Mouse (Mus musculus) MEL (cell line): ENCODE measurements around the gene Zcchc3.

ENCODE experiments used
- CTCF ChIP-seq, 3 experiments: IDR thresholded peaks in 2 of 3; conservative IDR thresholded peaks in 1 of 3; 2 replicates each; pipeline ENCODE4 v1.5.1; 2011 to 2012; ENCODE audit warnings: low read length in 3 of 3, low read depth in 2 of 3, mild to moderate bottlenecking in 2 of 3, improper control_type of control experiment in 1 of 3, inconsistent platforms in 1 of 3, mixed read lengths in 1 of 3, moderate library complexity in 1 of 3; ENCODE audit not compliant: control insufficient read depth in 1 of 3, insufficient read depth in 1 of 3, poor library complexity in 1 of 3, severe bottlenecking in 1 of 3
- E2F4 ChIP-seq: IDR thresholded peaks from 2 replicates; pipeline ENCODE4 v1.6.1; 2011; ENCODE audit warnings: low read depth, low read length, improper control_type of control experiment, borderline replicate concordance
- EP300 ChIP-seq, 2 experiments: IDR thresholded peaks; 2 replicates each; pipeline ENCODE4 v1.6.1; 2011; ENCODE audit warnings: improper control_type of control experiment in 2 of 2, low read length in 2 of 2, low read depth in 1 of 2, mild to moderate bottlenecking in 1 of 2
- MAX ChIP-seq: IDR thresholded peaks from 2 replicates; pipeline ENCODE4 v1.6.1; 2011; ENCODE audit warnings: low read length, improper control_type of control experiment
- MYB ChIP-seq: IDR thresholded peaks from 2 replicates; pipeline ENCODE4 v1.6.1; 2011; ENCODE audit warnings: mild to moderate bottlenecking, low read depth, low read length, improper control_type of control experiment
- MYC ChIP-seq: IDR thresholded peaks from 2 replicates; pipeline ENCODE4 v1.6.1; 2011; ENCODE audit warnings: low read depth, mild to moderate bottlenecking, low read length, improper control_type of control experiment, moderate library complexity
- POLR2A ChIP-seq, 2 experiments: IDR thresholded peaks; 2 replicates each; pipeline ENCODE4 v1.6.1; 2011 to 2012; ENCODE audit warnings: low read length in 2 of 2, mild to moderate bottlenecking in 2 of 2, control low read depth in 1 of 2, improper control_type of control experiment in 1 of 2, low read depth in 1 of 2, moderate library complexity in 1 of 2; ENCODE audit not compliant: control insufficient read depth in 1 of 2, insufficient read depth in 1 of 2, poor library complexity in 1 of 2
- USF2 ChIP-seq, 2 experiments: IDR thresholded peaks; 2 replicates each; pipeline ENCODE4 v1.6.1; 2011 to 2012; ENCODE audit warnings: improper control_type of control experiment in 2 of 2, low read length in 2 of 2, borderline replicate concordance in 1 of 2, inconsistent platforms in 1 of 2, low read depth in 1 of 2, mild to moderate bottlenecking in 1 of 2; ENCODE audit not compliant: insufficient read depth in 1 of 2
- ZMIZ1 ChIP-seq: IDR thresholded peaks from 2 replicates; pipeline ENCODE4 v1.6.1; 2012; ENCODE audit warnings: low read depth, mild to moderate bottlenecking, inconsistent platforms, low read length, improper control_type of control experiment, moderate library complexity

GRCm38 (mm10) chr2:152443281-152443680 lies 28.5 kb upstream of the Zcchc3 start:
- TF ChIP-seq CTCF (IDR thresholded peaks at IDR 0.05 in 2 of 3, conservative IDR thresholded peaks at IDR 0.05 in 1 of 3; ENCODE audit: control insufficient read depth in 1 of 3, insufficient read depth in 1 of 3, low read depth in 2 of 3, low read length in 3 of 3, poor library complexity in 1 of 3, severe bottlenecking in 1 of 3) (no peak), MAX (no peak), EP300 (IDR thresholded peaks at IDR 0.05; ENCODE audit: low read depth in 1 of 2, low read length in 2 of 2) (no peak), MYB (no peak), POLR2A (IDR thresholded peaks at IDR 0.05; ENCODE audit: control insufficient read depth in 1 of 2, insufficient read depth in 1 of 2, low read depth in 1 of 2, low read length in 2 of 2, poor library complexity in 1 of 2) (no peak), ZMIZ1 (no peak), USF2 (IDR thresholded peaks at IDR 0.05; ENCODE audit: borderline replicate concordance in 1 of 2, insufficient read depth in 1 of 2, low read depth in 1 of 2, low read length in 2 of 2) (no peak), MYC (no peak), E2F4 (no peak)
